Mouse (Mus musculus) cerebral cortex, adult 2 months (tissue): ENCODE data around the gene Hspa1b.

Experiments used
- WGBS: fragments of 180-500 bp; shearing (Covaris S2); methylation state at CpG from one replicate; pipeline ENCODE4 v1.1.7; 2018; 5-methylcytosine and 5-hydroxymethylcytosine counted together

Hspa1b gene

GRCm38 (mm10) chr17:34980655-34981054 is 21.6 kb upstream of the Hspa1b start:
- 4% methylated on average over 2 of the region's 2 CpGs for WGBS

GRCm38 (mm10) chr17:34979631-34980030 is 20.6 kb upstream of the Hspa1b start:
- WGBS, result 94% methylated on average over 4 of the region's 4 CpGs

- 91% methylated on average over 27 of the region's 27 CpGs for WGBS
Observed at GRCm38 (mm10) chr17:34978239-34978638, 19.2 kb upstream of the Hspa1b start.

- WGBS, result 94% methylated on average over 20 of the region's 20 CpGs
Observed at GRCm38 (mm10) chr17:34977000-34977399, 18.0 kb upstream of the Hspa1b start.

- 87% methylated on average over 3 of the region's 3 CpGs for WGBS
Observed at GRCm38 (mm10) chr17:34975581-34976492, 16.8 kb upstream of the Hspa1b start.

- WGBS, result 0% methylated on average over 33 of the region's 33 CpGs
Observed at GRCm38 (mm10) chr17:34972069-34972749, 13.2 kb upstream of the Hspa1b start, which contains the start of the genes Hspa1a and Hspa1l. Gene Hspa1a, minus strand, starts transcription at chr17:34972156. Gene Hspa1l, plus strand, starts transcription at chr17:34972703.

- under 1% methylated on average over 28 of the region's 43 CpGs for WGBS
Observed at GRCm38 (mm10) chr17:34971694-34972068, 12.6 kb upstream of the Hspa1b start.

- WGBS, result 29% methylated on average over 24 of the region's 37 CpGs
Observed at GRCm38 (mm10) chr17:34970850-34971249, 11.8 kb upstream of the Hspa1b start.

GRCm38 (mm10) chr17:34969822-34970221 is 10.8 kb upstream of the Hspa1b start, which contains the start of gene Gm20481:
Gene Gm20481, plus strand, starts transcription at chr17:34969912.
- WGBS, result 67% methylated on average over 8 of the region's 11 CpGs

GRCm38 (mm10) chr17:34965627-34966026 is 6.6 kb upstream of the Hspa1b start:
- 71% methylated on average over 5 of the region's 5 CpGs for WGBS

GRCm38 (mm10) chr17:34964640-34965049 is 5.6 kb upstream of the Hspa1b start:
- WGBS, result 38% methylated on average over 1 of the region's 1 CpGs

GRCm38 (mm10) chr17:34962841-34963240 is 3.8 kb upstream of the Hspa1b start:
- WGBS, result 88% methylated on average over 1 of the region's 1 CpGs

GRCm38 (mm10) chr17:34962125-34962524 is 3.1 kb upstream of the Hspa1b start:
- 34% methylated on average over 3 of the region's 3 CpGs for WGBS

GRCm38 (mm10) chr17:34959881-34960515 is 960 bp upstream of the Hspa1b start:
- WGBS, result 23% methylated on average over 12 of the region's 12 CpGs

GRCm38 (mm10) chr17:34958734-34959129 is 306 bp downstream of the Hspa1b start:
- 0% methylated on average over 30 of the region's 47 CpGs for WGBS

- 26% methylated on average over 31 of the region's 40 CpGs for WGBS
Observed at GRCm38 (mm10) chr17:34957966-34958365, 1.1 kb downstream of the Hspa1b start.

GRCm38 (mm10) chr17:34957291-34957690 is 1.7 kb downstream of the Hspa1b start:
- WGBS, result 12% methylated on average over 39 of the region's 40 CpGs

GRCm38 (mm10) chr17:34956340-34956739 is 2.7 kb downstream of the Hspa1b start:
- WGBS, result 45% methylated on average over 1 of the region's 1 CpGs

GRCm38 (mm10) chr17:34955884-34956283 is 3.2 kb downstream of the Hspa1b start:
- 85% methylated on average over 3 of the region's 3 CpGs for WGBS

GRCm38 (mm10) chr17:34954831-34955230 is 4.2 kb downstream of the Hspa1b start:
- WGBS, result 85% methylated on average over 4 of the region's 4 CpGs

- 91% methylated on average over 4 of the region's 4 CpGs for WGBS
Observed at GRCm38 (mm10) chr17:34953904-34954303, 5.1 kb downstream of the Hspa1b start.

GRCm38 (mm10) chr17:34953258-34953657 is 5.8 kb downstream of the Hspa1b start:
- WGBS, result 76% methylated on average over 3 of the region's 3 CpGs
